Mouse (Mus musculus) liver, embryonic 13.5 days (tissue): ENCODE measurements around the gene Olfr95. TPM values are rescaled to one million over a fixed set of nuclear protein-coding genes. Genes with fewer than 3 reads are reported as not detected.

Source experiments
- polyA plus RNA-seq: library from polyadenylated mRNA; unstranded; fragments of >200 nt; fragmentation: Nextera tagmentation; extraction: Ambion mirVana; gene quantifications from 2 replicates; pipeline ENCODE4 v1.2.1, GENCODE M21; 2015

Gene Olfr95
- polyA plus RNA-seq, 1 experiment from 2014 or later: not detected

Other genes with a start within 250 kb of the Olfr95 start
- not detected in 2 replicates for gene 2410137M14Rik, start 231.9 kb downstream of the Olfr95 start, polyA plus RNA-seq
- gene H2-M5, start 223.6 kb downstream of the Olfr95 start, polyA plus RNA-seq: not detected in 2 replicates
- 4.6 TPM in 2 replicates for gene Zfp57, start 212.0 kb downstream of the Olfr95 start, polyA plus RNA-seq
- gene Mog, start 189.7 kb downstream of the Olfr95 start, polyA plus RNA-seq: not detected in 2 replicates
- gene Gabbr1, start 167.2 kb downstream of the Olfr95 start, polyA plus RNA-seq: 0.43 and 0.51 TPM in 2 replicates
- not detected in 2 replicates for gene Olfr90, start 124.6 kb downstream of the Olfr95 start, polyA plus RNA-seq
- gene Olfr91, start 114.8 kb downstream of the Olfr95 start, polyA plus RNA-seq: not detected in 2 replicates
- gene Olfr92, start 93.0 kb downstream of the Olfr95 start, polyA plus RNA-seq: not detected in 2 replicates
- not detected in 2 replicates for gene Olfr93, start 51.6 kb downstream of the Olfr95 start, polyA plus RNA-seq
- not detected in 2 replicates for gene Ubd, start 19.2 kb downstream of the Olfr95 start, polyA plus RNA-seq
- not detected in 2 replicates for gene Olfr94, start 12.1 kb downstream of the Olfr95 start, polyA plus RNA-seq
- gene Olfr96, start 7.0 kb upstream of the Olfr95 start, polyA plus RNA-seq: not detected in 2 replicates
- not detected in 2 replicates for gene Olfr97, start 24.2 kb upstream of the Olfr95 start, polyA plus RNA-seq
- not detected in 2 replicates for gene Olfr98, start 50.6 kb upstream of the Olfr95 start, polyA plus RNA-seq
- 1.3 and 1.5 TPM in 2 replicates for gene H2-M3, start 57.1 kb upstream of the Olfr95 start, polyA plus RNA-seq
- not detected in 2 replicates for gene Olfr99, start 70.3 kb upstream of the Olfr95 start, polyA plus RNA-seq
- not detected in 2 replicates for gene Olfr101, start 91.2 kb upstream of the Olfr95 start, polyA plus RNA-seq
- not detected in 2 replicates for gene Olfr102, start 103.9 kb upstream of the Olfr95 start, polyA plus RNA-seq
- gene Olfr103, start 126.6 kb upstream of the Olfr95 start, polyA plus RNA-seq: not detected in 2 replicates
- not detected in 2 replicates for gene Olfr104-ps, start 146.5 kb upstream of the Olfr95 start, polyA plus RNA-seq
- gene Olfr105-ps, start 165.9 kb upstream of the Olfr95 start, polyA plus RNA-seq: not detected in 2 replicates
- not detected in 2 replicates for gene Olfr106-ps, start 177.3 kb upstream of the Olfr95 start, polyA plus RNA-seq
- gene Olfr107, start 186.1 kb upstream of the Olfr95 start, polyA plus RNA-seq: not detected in 2 replicates
- not detected in 2 replicates for gene Olfr108, start 232.4 kb upstream of the Olfr95 start, polyA plus RNA-seq
- gene Olfr109, start 245.8 kb upstream of the Olfr95 start, polyA plus RNA-seq: not detected in 2 replicates